Mouse (Mus musculus): Measurements from ENCODE around the gene Ugt1a7c. TPM values are rescaled to one million over a fixed set of nuclear protein-coding genes. Genes with fewer than 3 reads are reported as not detected.
"Not testable (repeated sequence)": the region's sequence is repeated elsewhere in the genome, so short reads cannot be mapped to it uniquely, and the experiment has no call there.

Ugt1a7c gene
- polyA plus RNA-seq, 1 experiment from 2014 or later: 0.72 TPM

DNA sequence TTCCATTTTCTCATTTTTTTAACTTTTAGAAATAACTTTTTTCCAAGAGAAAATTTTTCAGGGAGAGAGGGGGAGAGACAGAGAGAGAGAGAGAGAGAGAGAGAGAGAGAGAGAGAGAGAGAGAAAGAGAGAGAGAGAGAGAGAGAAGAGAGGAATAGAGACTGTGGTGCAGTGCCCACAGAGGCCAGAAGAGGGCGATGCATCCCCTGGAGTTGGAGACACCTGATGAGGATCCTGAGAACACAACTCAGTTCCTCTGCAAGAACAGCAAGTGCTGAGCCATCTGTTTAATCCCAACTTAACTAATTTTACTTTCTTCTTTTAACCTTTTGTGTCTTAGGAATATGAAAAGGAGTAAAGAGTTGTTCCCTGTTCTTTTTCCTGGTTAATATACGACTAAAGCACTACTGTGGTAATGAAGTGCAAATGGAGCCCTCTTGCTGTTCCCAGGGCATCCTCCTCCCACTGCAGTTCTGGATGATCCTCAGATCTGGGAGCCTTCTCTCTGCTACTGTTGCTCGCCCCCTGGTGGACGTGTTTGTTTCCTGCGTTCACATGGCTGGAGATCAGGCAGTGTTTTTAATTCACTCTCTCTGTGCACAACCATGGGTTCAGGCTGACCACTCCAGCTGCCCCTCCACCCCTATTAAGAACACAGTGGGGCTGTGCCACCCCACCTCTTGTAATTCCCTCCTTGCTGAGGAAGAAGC is 49.3 kb downstream of the Ugt1a7c start:
- not testable (repeated sequence) for H3K36me3 ChIP-seq (ENCODE audit: control insufficient read depth, insufficient read depth, low read length); H3K27me3 ChIP-seq (ENCODE audit: control insufficient read depth, insufficient read depth, low read length); H3K27ac ChIP-seq (ENCODE audit: low read depth, low read length); H3K9me3 ChIP-seq (ENCODE audit: control insufficient read depth, low read length); H3K4me1 ChIP-seq (replicated peaks; ENCODE audit: control insufficient read depth, insufficient read depth, low read length); H3K9ac ChIP-seq (ENCODE audit: low read length); ATAC-seq (replicated peaks; ENCODE audit: low FRiP score); H3K4me2 ChIP-seq (ENCODE audit: low read depth, low read length, severe bottlenecking); H3K4me3 ChIP-seq (ENCODE audit: low read depth, low read length)
- DNase-seq (ENCODE audit: low spot score): peak; percentile 55
- 7% methylated on average over 5 of the region's 5 CpGs for WGBS

DNA sequence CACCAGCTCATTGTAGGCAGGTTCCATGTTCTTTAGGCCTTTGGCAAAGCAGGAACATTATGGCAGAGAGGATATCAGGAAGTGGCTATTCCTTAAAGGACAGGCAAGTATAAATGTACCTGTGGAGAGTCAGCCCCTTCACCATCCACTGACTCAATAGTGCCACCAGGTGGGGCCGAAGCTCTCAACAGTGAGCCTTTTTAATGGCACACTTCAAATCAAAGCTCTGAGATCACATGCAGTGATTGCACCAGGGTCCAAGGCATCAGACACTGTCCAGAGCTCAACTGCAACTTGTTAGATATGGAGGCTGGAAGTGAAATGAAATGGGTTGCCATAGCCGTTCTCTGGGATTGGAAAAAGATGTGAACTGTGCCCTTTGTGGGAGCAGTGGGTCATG is 50.4 kb downstream of the Ugt1a7c start:
- H3K4me1 ChIP-seq (replicated peaks; ENCODE audit: control insufficient read depth, insufficient read depth, low read length); H3K27ac ChIP-seq (ENCODE audit: low read depth, low read length); H3K4me3 ChIP-seq (ENCODE audit: low read depth, low read length); H3K9me3 ChIP-seq (ENCODE audit: control insufficient read depth, low read length); H3K4me2 ChIP-seq (ENCODE audit: low read depth, low read length, severe bottlenecking); DNase-seq (ENCODE audit: low spot score); H3K27me3 ChIP-seq (ENCODE audit: control insufficient read depth, insufficient read depth, low read length); H3K36me3 ChIP-seq (ENCODE audit: control insufficient read depth, insufficient read depth, low read length); ATAC-seq (replicated peaks; ENCODE audit: low FRiP score); H3K9ac ChIP-seq (ENCODE audit: low read length): not testable (repeated sequence)
- WGBS: 75% methylated on average over 2 of the region's 2 CpGs

DNA sequence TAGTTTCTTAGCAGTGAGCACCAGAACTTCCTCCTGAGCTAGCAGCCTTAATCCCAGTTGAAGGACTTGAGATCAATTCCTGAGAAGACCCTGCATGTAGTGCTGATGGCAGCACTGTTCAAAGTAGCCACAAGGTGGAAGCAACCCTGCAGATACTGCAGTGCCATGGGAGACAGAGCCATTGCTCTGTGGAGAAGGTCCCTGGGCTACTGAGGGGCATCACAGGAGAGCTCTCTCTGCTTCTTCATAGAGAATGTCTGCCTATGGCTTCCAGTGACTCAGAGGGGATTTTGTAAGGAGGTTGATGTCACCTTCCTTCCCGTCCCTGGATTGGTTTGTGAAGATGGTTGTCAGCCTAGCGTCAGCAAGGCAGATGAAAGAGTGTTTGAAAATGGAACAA is 55.3 kb downstream of the Ugt1a7c start:
- not testable (repeated sequence) for H3K36me3 ChIP-seq (ENCODE audit: control insufficient read depth, insufficient read depth, low read length); H3K4me2 ChIP-seq (ENCODE audit: low read depth, low read length, severe bottlenecking); H3K9me3 ChIP-seq (ENCODE audit: control insufficient read depth, low read length); H3K9ac ChIP-seq (ENCODE audit: low read length); ATAC-seq (replicated peaks; ENCODE audit: low FRiP score); DNase-seq (ENCODE audit: low spot score); H3K4me1 ChIP-seq (replicated peaks; ENCODE audit: control insufficient read depth, insufficient read depth, low read length); H3K27ac ChIP-seq (ENCODE audit: low read depth, low read length); H3K4me3 ChIP-seq (ENCODE audit: low read depth, low read length); H3K27me3 ChIP-seq (ENCODE audit: control insufficient read depth, insufficient read depth, low read length)
- 82% methylated on average over 2 of the region's 2 CpGs for WGBS

DNA sequence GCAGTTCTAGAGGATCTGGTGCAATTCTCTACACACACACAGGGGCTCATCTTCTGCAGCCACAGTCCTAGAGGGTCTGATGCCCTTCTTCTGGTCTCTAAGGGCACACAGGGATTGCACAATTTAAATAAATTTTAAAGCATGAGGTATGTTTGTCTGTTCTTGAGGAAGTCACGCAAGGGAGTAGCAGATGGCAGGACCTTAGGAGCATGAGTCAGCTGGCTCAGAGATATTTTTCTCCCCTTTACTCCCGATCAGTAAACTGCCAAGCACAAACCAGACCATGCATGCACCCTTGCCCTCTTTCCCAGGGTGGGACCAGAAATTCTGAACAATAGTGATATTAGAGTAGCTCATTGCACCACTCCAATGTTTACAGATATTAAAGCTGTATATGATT is 63.6 kb downstream of the Ugt1a7c start:
- Histone ChIP-seq H3K4me2 (ENCODE audit: low read depth, low read length, severe bottlenecking) (no peak overlapping the region), H3K4me3 (ENCODE audit: low read depth, low read length) (no peak overlapping the region), H3K9ac (ENCODE audit: low read length) (no peak overlapping the region), H3K9me3 (ENCODE audit: control insufficient read depth, low read length) (no peaks in the 10 kb centered on the region), H3K36me3 (ENCODE audit: control insufficient read depth, insufficient read depth, low read length) (no peaks in the 10 kb centered on the region), H3K27ac (ENCODE audit: low read depth, low read length) (no peak overlapping the region), H3K27me3 (ENCODE audit: control insufficient read depth, insufficient read depth, low read length) (no peaks in the 10 kb centered on the region), H3K4me1 (replicated peaks; ENCODE audit: control insufficient read depth, insufficient read depth, low read length) (no peaks in the 10 kb centered on the region)
- 86% methylated on average over 2 of the region's 2 CpGs for WGBS
- ATAC-seq (replicated peaks; ENCODE audit: low FRiP score) (no peak), DNase-seq (ENCODE audit: low spot score) (no peak)

DNA sequence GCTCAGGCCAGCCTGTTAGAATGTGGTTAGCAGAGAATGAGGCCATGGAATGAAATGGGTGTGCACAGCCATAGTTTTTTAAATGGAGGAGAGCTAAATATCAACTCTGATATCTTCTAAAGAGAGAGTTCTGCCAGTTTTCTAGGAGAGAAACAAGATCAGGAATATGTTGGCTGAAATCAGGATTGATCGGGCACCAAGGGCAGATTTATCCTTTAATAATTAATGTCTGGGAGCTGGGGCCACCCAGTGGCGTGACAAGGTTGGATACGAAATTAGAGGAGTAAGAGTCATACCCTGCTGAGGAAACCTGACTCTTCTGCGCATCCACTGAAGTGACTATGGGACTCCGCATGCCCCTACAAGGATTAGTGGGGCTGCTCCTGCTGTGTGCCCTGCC is 70.8 kb downstream of the Ugt1a7c start, which contains the start of gene Ugt1a5:
Gene Ugt1a5 (plus strand): TSS at position 302 of the 400 bp plus-strand sequence.
- no peaks in the 10 kb centered on the region for H3K27me3 ChIP-seq (ENCODE audit: control insufficient read depth, insufficient read depth, low read length)
- no peak within 1 kb of the TSS for H3K9ac ChIP-seq (ENCODE audit: low read length)
- ATAC-seq (replicated peaks; ENCODE audit: low FRiP score) (no peak), DNase-seq (ENCODE audit: low spot score) (no peak)
- H3K4me2 ChIP-seq (ENCODE audit: low read depth, low read length, severe bottlenecking): no peak within 1 kb of the TSS
- no peaks in the 10 kb centered on the region for H3K4me1 ChIP-seq (replicated peaks; ENCODE audit: control insufficient read depth, insufficient read depth, low read length)
- no peaks in the 10 kb centered on the region for H3K9me3 ChIP-seq (ENCODE audit: control insufficient read depth, low read length)
- no peak within 1 kb of the TSS for H3K4me3 ChIP-seq (ENCODE audit: low read depth, low read length)
- H3K36me3 ChIP-seq (ENCODE audit: control insufficient read depth, insufficient read depth, low read length): no peaks in the 10 kb centered on the region
- WGBS: 81% methylated on average over 5 of the region's 5 CpGs
- no peak within 1 kb of the TSS for H3K27ac ChIP-seq (ENCODE audit: low read depth, low read length)

DNA sequence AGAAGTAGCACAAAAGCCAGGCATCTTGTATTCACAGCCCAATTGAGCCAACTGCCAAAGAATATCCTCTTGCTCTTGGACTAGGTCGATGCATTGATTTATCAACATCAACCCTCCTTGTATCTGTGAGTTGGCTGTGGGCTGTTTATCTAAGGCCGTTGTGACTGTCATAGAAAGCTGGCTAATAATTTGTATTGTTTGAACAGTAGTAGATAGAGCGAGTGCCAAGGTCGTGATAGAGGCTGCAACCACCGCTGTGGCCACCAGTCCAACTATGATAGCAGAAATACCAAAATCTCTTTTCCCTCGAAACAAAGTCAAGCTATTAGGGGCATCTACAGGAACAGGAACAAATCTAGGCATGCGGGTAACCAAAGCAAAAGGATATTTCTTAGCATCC is 77.3 kb downstream of the Ugt1a7c start:
- WGBS: 93% methylated on average over 5 of the region's 7 CpGs
- not testable (repeated sequence) for DNase-seq (ENCODE audit: low spot score)

DNA sequence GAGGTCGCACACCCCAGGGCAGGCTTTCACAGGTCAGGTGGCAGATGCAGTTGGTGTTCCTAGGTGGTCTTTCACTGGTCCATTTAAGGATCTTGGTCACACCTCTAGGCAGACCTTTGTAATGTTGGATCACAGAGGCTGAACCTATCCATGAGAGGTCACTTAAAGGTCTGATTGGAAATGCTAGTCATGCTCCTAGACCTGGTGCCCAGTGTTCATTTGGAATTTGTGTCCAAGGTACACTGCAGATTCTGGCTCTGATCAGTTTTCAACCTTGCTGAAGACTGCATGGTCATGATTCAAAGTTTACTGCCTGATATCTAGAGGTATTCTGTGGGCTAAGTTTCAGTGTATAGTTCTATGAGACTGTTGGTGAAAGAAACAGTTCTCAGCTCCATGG is 84.8 kb downstream of the Ugt1a7c start:
- no peaks in the 10 kb centered on the region for H3K36me3 ChIP-seq (ENCODE audit: control insufficient read depth, insufficient read depth, low read length)
- no peak for ATAC-seq (replicated peaks; ENCODE audit: low FRiP score)
- H3K27ac ChIP-seq (ENCODE audit: low read depth, low read length): no peak overlapping the region
- 90% methylated on average over 1 of the region's 1 CpGs for WGBS
- H3K9ac ChIP-seq (ENCODE audit: low read length): no peak overlapping the region
- H3K27me3 ChIP-seq (ENCODE audit: control insufficient read depth, insufficient read depth, low read length): no peaks in the 10 kb centered on the region
- H3K4me1 ChIP-seq (replicated peaks; ENCODE audit: control insufficient read depth, insufficient read depth, low read length): no peaks in the 10 kb centered on the region
- no peak overlapping the region for H3K4me2 ChIP-seq (ENCODE audit: low read depth, low read length, severe bottlenecking)
- peaks cover 5% of the 10 kb centered on the region for H3K9me3 ChIP-seq (ENCODE audit: control insufficient read depth, low read length)
- no peak for DNase-seq (ENCODE audit: low spot score)
- H3K4me3 ChIP-seq (ENCODE audit: low read depth, low read length): no peak overlapping the region

More for the DNA sequence above, 77.3 kb downstream of the Ugt1a7c start:
- not testable (repeated sequence) for H3K9me3 ChIP-seq (ENCODE audit: control insufficient read depth, low read length); H3K4me1 ChIP-seq (replicated peaks; ENCODE audit: control insufficient read depth, insufficient read depth, low read length); H3K36me3 ChIP-seq (ENCODE audit: control insufficient read depth, insufficient read depth, low read length); H3K9ac ChIP-seq (ENCODE audit: low read length); ATAC-seq (replicated peaks; ENCODE audit: low FRiP score); H3K27ac ChIP-seq (ENCODE audit: low read depth, low read length); H3K27me3 ChIP-seq (ENCODE audit: control insufficient read depth, insufficient read depth, low read length); H3K4me3 ChIP-seq (ENCODE audit: low read depth, low read length); H3K4me2 ChIP-seq (ENCODE audit: low read depth, low read length, severe bottlenecking)

DNA sequence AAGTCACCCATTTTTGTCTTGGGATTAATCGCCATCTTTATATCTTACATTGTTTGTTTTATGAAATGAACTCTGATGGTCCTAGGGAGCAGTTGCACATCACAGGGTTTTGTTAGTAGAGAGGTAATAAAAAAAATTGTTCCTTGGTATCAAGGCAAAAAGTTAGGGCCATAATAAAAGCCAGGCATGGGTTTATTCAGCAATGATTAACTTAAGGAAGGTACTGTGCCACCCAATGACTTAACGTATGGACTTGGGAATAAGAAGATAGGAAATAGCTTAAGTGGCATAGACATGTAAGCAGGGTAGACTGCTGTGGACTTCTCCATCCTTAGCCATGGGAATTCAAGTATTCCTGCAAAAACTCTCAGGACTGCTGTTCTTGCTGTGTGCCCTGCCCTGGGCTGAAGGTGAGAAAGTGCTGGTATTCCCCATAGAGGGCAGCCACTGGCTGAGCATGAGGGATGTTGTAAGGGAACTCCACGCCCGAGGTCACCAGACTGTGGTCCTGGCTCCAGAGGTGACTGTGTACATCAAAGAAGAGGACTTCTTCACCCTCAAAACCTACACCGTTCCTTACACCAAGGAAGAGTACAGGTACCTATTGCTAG is 91.6 kb downstream of the Ugt1a7c start:
- DNase-seq (ENCODE audit: low spot score): no peak
- Histone ChIP-seq H3K9me3 (ENCODE audit: control insufficient read depth, low read length) (no peaks in the 10 kb centered on the region), H3K4me3 (ENCODE audit: low read depth, low read length) (no peak overlapping the region), H3K27me3 (ENCODE audit: control insufficient read depth, insufficient read depth, low read length) (no peaks in the 10 kb centered on the region), H3K9ac (ENCODE audit: low read length) (no peak overlapping the region), H3K4me2 (ENCODE audit: low read depth, low read length, severe bottlenecking) (no peak overlapping the region), H3K4me1 (replicated peaks; ENCODE audit: control insufficient read depth, insufficient read depth, low read length) (no peaks in the 10 kb centered on the region), H3K27ac (ENCODE audit: low read depth, low read length) (no peak overlapping the region), H3K36me3 (ENCODE audit: control insufficient read depth, insufficient read depth, low read length) (no peaks in the 10 kb centered on the region)
- 86% methylated on average over 5 of the region's 5 CpGs for whole genome bisulfite sequencing
- ATAC-seq (replicated peaks; ENCODE audit: low FRiP score): no peak

DNA sequence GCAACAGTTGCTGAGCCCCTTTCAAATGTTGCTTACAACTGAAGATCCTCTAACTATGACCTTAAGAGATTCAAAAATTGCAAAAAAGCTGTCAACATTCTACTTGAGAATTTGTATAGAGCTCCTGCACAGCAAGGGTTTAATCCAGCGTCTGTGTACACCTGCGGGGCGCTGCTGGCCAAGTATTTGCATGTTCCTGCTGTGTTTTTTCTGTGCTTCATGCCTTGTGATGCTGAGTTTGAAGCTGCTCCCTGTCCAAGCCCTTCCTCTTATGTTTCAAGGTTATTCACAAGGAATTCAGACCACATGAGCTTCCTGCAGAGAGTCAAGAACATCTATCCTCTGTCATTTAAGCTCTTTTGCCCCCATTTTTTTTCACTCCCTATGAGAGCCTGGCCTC is 97.3 kb downstream of the Ugt1a7c start:
- Histone ChIP-seq H3K4me2 (ENCODE audit: low read depth, low read length, severe bottlenecking) (no peak overlapping the region), H3K27ac (ENCODE audit: low read depth, low read length) (no peak overlapping the region), H3K4me3 (ENCODE audit: low read depth, low read length) (no peak overlapping the region), H3K27me3 (ENCODE audit: control insufficient read depth, insufficient read depth, low read length) (no peaks in the 10 kb centered on the region), H3K4me1 (replicated peaks; ENCODE audit: control insufficient read depth, insufficient read depth, low read length) (no peaks in the 10 kb centered on the region), H3K9me3 (ENCODE audit: control insufficient read depth, low read length) (no peaks in the 10 kb centered on the region), H3K36me3 (ENCODE audit: control insufficient read depth, insufficient read depth, low read length) (no peaks in the 10 kb centered on the region), H3K9ac (ENCODE audit: low read length) (no peak overlapping the region)
- ATAC-seq (replicated peaks; ENCODE audit: low FRiP score): no peak
- DNase-seq (ENCODE audit: low spot score): no peak
- 66% methylated on average over 3 of the region's 3 CpGs for WGBS

Data from forebrain, embryonic 11.5 days (tissue).